ENCODE assay signal across 8 mouse cellular contexts in genomic region chr11:50224671-50225530, GRCm38 (mm10). TPM values are rescaled to one million over a fixed set of nuclear protein-coding genes. Genes with fewer than 3 reads are reported as not detected.
A peak's percentile ranks its signal among the peaks of the same experiment; 100 is the strongest.
DNase-seq lines count a peak whose midpoint lies in the region; ATAC-seq and TF ChIP-seq lines count a peak whose summit lies in the region.

No protein-coding gene starts in this region.

- peak overlapping the region; percentile 94 for H3K9ac ChIP-seq in heart, embryonic 15.5 days
- peak overlapping the region; percentile 98 for H3K9ac ChIP-seq in liver, postnatal 0 days (replicated peaks)
- H3K9ac ChIP-seq in neural tube, embryonic 14.5 days (replicated peaks; ENCODE audit: low read depth, low read length), result peak overlapping the region; percentile 97

- peaks cover 6% of the 10 kb centered on the region; the same call in 1 of the 2 replicates for H3K36me3 ChIP-seq in E14TG2a.4 (ENCODE audit: insufficient read depth, low read length)
- no peaks in the 10 kb centered on the region for H3K36me3 ChIP-seq in heart, embryonic 15.5 days
- H3K36me3 ChIP-seq in liver, postnatal 0 days (replicated peaks; ENCODE audit: insufficient read depth, low read length), result no peaks in the 10 kb centered on the region
- H3K36me3 ChIP-seq in neural tube, embryonic 14.5 days (ENCODE audit: control insufficient read depth, insufficient read depth, low read length), result no peaks in the 10 kb centered on the region

- peak overlapping the region; percentile 88 for H3K4me2 ChIP-seq in heart, embryonic 15.5 days
- H3K4me2 ChIP-seq in liver, postnatal 0 days (ENCODE audit: low read depth, low read length), result peak overlapping the region; percentile 80
- peak overlapping the region; percentile 97 for H3K4me2 ChIP-seq in neural tube, embryonic 14.5 days (ENCODE audit: low read depth, low read length)

- H3K4me3 ChIP-seq in E14TG2a.4 (replicated peaks; ENCODE audit: low read length), result peak overlapping the region; percentile 85
- peak overlapping the region; percentile 88 for H3K4me3 ChIP-seq in heart, embryonic 15.5 days
- H3K4me3 ChIP-seq in liver, postnatal 0 days (ENCODE audit: low read depth, low read length), result peak overlapping the region; percentile 78
- H3K4me3 ChIP-seq in neural tube, embryonic 14.5 days (ENCODE audit: low read depth, low read length), result peak overlapping the region; percentile 84

- peaks cover 72% of the 10 kb centered on the region for H3K27me3 ChIP-seq in E14TG2a.4 (ENCODE audit: insufficient read depth, low read length)
- no peaks in the 10 kb centered on the region for H3K27me3 ChIP-seq in heart, embryonic 15.5 days
- H3K27me3 ChIP-seq in liver, postnatal 0 days (ENCODE audit: insufficient read depth, low read length), result no peaks in the 10 kb centered on the region
- no peaks in the 10 kb centered on the region for H3K27me3 ChIP-seq in neural tube, embryonic 14.5 days (ENCODE audit: control insufficient read depth, insufficient read depth, low read length)

- peak; percentile 81 for TF ChIP-seq EP300 in liver, postnatal 0 days (IDR thresholded peaks at IDR 0.05; ENCODE audit: low read depth)

- TF ChIP-seq CTCF in E14TG2a.4 (conservative IDR thresholded peaks at IDR 0.05; ENCODE audit: low read length), result no peak
- TF ChIP-seq CTCF in liver, postnatal 0 days (IDR thresholded peaks at IDR 0.05; ENCODE audit: low read depth), result peak; percentile 57

- peak; percentile 87 for ATAC-seq in erythroid progenitor cell, adult 5-6 weeks (replicated peaks; ENCODE audit: low FRiP score, poor library complexity, severe bottlenecking)
- peak; percentile 86 for ATAC-seq in heart, embryonic 15.5 days (replicated peaks; ENCODE audit: insufficient number of reproducible peaks, insufficient read depth, low FRiP score, low read depth)
- ATAC-seq in liver, postnatal 0 days, result peak; percentile 92
- peak; percentile 85 for ATAC-seq in neural tube, embryonic 14.5 days (ENCODE audit: low read depth)

- peak; percentile 83 for DNase-seq in c-Kit-negative CD71-positive TER-119-positive erythroid progenitor cells, embryonic 14.5 days (ENCODE audit: low read depth, low spot score)
- peak; percentile 94 for DNase-seq in kidney, postnatal 14 days
- peak; percentile 91 for DNase-seq in liver, postnatal 0 days
- DNase-seq in testis, postnatal 14 days (ENCODE audit: low spot score), result peak; percentile 83

- peaks cover 63% of the 10 kb centered on the region for H3K4me1 ChIP-seq in E14TG2a.4 (replicated peaks; ENCODE audit: low read depth, low read length)
- peaks cover 42% of the 10 kb centered on the region for H3K4me1 ChIP-seq in heart, embryonic 15.5 days (replicated peaks)
- H3K4me1 ChIP-seq in liver, postnatal 0 days (ENCODE audit: insufficient read depth), result peaks cover 37% of the 10 kb centered on the region
- peaks cover 31% of the 10 kb centered on the region for H3K4me1 ChIP-seq in neural tube, embryonic 14.5 days (ENCODE audit: control insufficient read depth, insufficient read depth, low read length)

- H3K9me3 ChIP-seq in E14TG2a.4 (ENCODE audit: low read length), result no peaks in the 10 kb centered on the region
- H3K9me3 ChIP-seq in heart, embryonic 15.5 days (replicated peaks), result no peaks in the 10 kb centered on the region
- no peaks in the 10 kb centered on the region for H3K9me3 ChIP-seq in liver, postnatal 0 days (ENCODE audit: low read length)
- no peaks in the 10 kb centered on the region for H3K9me3 ChIP-seq in neural tube, embryonic 14.5 days (ENCODE audit: control insufficient read depth, low read length)

- H3K27ac ChIP-seq in heart, embryonic 15.5 days, result peak overlapping the region; percentile 77
- peak overlapping the region; percentile 94 for H3K27ac ChIP-seq in liver, postnatal 0 days (ENCODE audit: low read depth)
- H3K27ac ChIP-seq in neural tube, embryonic 14.5 days (ENCODE audit: low read depth, low read length), result peak overlapping the region; percentile 93

- under 1% methylated on average over 70 of the region's 70 CpGs for WGBS in heart, embryonic 15.5 days
- WGBS in liver, postnatal 0 days (ENCODE audit: insufficient replicate concordance), result 3% methylated on average over 51 of the region's 70 CpGs
- 1% methylated on average over 62 of the region's 70 CpGs for WGBS in neural tube, embryonic 14.5 days

RNA-seq across cellular contexts. Expression of gene Ltc4s, which starts 13.5 kb away (rescaled TPM):
- 3.2 TPM in 1 of 2 replicates, not detected in the other for total RNA-seq in erythroid progenitor cell, adult 5-6 weeks (2015; ENCODE audit: low replicate concordance)
- total RNA-seq in erythroid progenitor cell, adult 5-6 weeks (2017; ENCODE audit: low replicate concordance), result 0.77 TPM in 1 of 2 replicates, not detected in the other
- 1.6 and 2.6 TPM in 2 replicates for polyA plus RNA-seq in heart, embryonic 15.5 days (2015; fragmentation: Nextera tagmentation; extraction: Ambion mirVana)
- 0.68 and 0.89 TPM in 2 replicates for polyA plus RNA-seq in liver, postnatal 0 days (2015; fragmentation: Nextera tagmentation; extraction: Ambion mirVana)
- polyA plus RNA-seq in neural tube, embryonic 14.5 days (2014; fragmentation: Nextera tagmentation; extraction: Ambion mirVana), result 1.3 and 3.3 TPM in 2 replicates

RNA-seq across cellular contexts. Expression of gene Mgat4b, which starts 14.2 kb away (rescaled TPM):
- total RNA-seq in erythroid progenitor cell, adult 5-6 weeks (2015; ENCODE audit: low replicate concordance), result 26.8 and 48.7 TPM in 2 replicates
- total RNA-seq in erythroid progenitor cell, adult 5-6 weeks (2017; ENCODE audit: low replicate concordance), result 38.2 and 40.9 TPM in 2 replicates
- polyA plus RNA-seq in heart, embryonic 15.5 days (2015; fragmentation: Nextera tagmentation; extraction: Ambion mirVana), result 29.2 and 35.5 TPM in 2 replicates
- 17.2 and 18.6 TPM in 2 replicates for polyA plus RNA-seq in liver, postnatal 0 days (2015; fragmentation: Nextera tagmentation; extraction: Ambion mirVana)
- polyA plus RNA-seq in neural tube, embryonic 14.5 days (2014; fragmentation: Nextera tagmentation; extraction: Ambion mirVana), result 52.0 and 53.6 TPM in 2 replicates

RNA-seq across cellular contexts. Expression of gene Sqstm1, which starts 14.3 kb away (rescaled TPM):
- total RNA-seq in erythroid progenitor cell, adult 5-6 weeks (2015; ENCODE audit: low replicate concordance), result 28.5 and 36.4 TPM in 2 replicates
- 179 and 213 TPM in 2 replicates for total RNA-seq in erythroid progenitor cell, adult 5-6 weeks (2017; ENCODE audit: low replicate concordance)
- 213 and 270 TPM in 2 replicates for polyA plus RNA-seq in heart, embryonic 15.5 days (2015; fragmentation: Nextera tagmentation; extraction: Ambion mirVana)
- 154 and 172 TPM in 2 replicates for polyA plus RNA-seq in liver, postnatal 0 days (2015; fragmentation: Nextera tagmentation; extraction: Ambion mirVana)
- 377 and 383 TPM in 2 replicates for polyA plus RNA-seq in neural tube, embryonic 14.5 days (2014; fragmentation: Nextera tagmentation; extraction: Ambion mirVana)

RNA-seq across cellular contexts. Expression of gene Mrnip, which starts 50.7 kb away (rescaled TPM):
- 2.5 and 6.1 TPM in 2 replicates for total RNA-seq in erythroid progenitor cell, adult 5-6 weeks (2015; ENCODE audit: low replicate concordance)
- 0.51 TPM in 1 of 2 replicates, not detected in the other for total RNA-seq in erythroid progenitor cell, adult 5-6 weeks (2017; ENCODE audit: low replicate concordance)
- 7.9 and 12.2 TPM in 2 replicates for polyA plus RNA-seq in heart, embryonic 15.5 days (2015; fragmentation: Nextera tagmentation; extraction: Ambion mirVana)
- 5.0 and 5.1 TPM in 2 replicates for polyA plus RNA-seq in liver, postnatal 0 days (2015; fragmentation: Nextera tagmentation; extraction: Ambion mirVana)
- polyA plus RNA-seq in neural tube, embryonic 14.5 days (2014; fragmentation: Nextera tagmentation; extraction: Ambion mirVana), result 38.1 and 48.3 TPM in 2 replicates

Comparison
In these comparisons a context has a peak if more than half of its experiments do, and no peak if none do; other contexts are left out.
1. Peak in every context shown above with its lines: DNase-seq, ATAC-seq, H3K4me3 ChIP-seq and H3K27ac ChIP-seq.